Mouse (Mus musculus): ENCODE data around the gene Dock6.
A peak's percentile ranks its signal among the peaks of the same experiment; 100 is the strongest.
"Not testable (repeated sequence)": the region's sequence is repeated elsewhere in the genome, so short reads cannot be mapped to it uniquely, and the experiment has no call there.

Gene Dock6

DNA sequence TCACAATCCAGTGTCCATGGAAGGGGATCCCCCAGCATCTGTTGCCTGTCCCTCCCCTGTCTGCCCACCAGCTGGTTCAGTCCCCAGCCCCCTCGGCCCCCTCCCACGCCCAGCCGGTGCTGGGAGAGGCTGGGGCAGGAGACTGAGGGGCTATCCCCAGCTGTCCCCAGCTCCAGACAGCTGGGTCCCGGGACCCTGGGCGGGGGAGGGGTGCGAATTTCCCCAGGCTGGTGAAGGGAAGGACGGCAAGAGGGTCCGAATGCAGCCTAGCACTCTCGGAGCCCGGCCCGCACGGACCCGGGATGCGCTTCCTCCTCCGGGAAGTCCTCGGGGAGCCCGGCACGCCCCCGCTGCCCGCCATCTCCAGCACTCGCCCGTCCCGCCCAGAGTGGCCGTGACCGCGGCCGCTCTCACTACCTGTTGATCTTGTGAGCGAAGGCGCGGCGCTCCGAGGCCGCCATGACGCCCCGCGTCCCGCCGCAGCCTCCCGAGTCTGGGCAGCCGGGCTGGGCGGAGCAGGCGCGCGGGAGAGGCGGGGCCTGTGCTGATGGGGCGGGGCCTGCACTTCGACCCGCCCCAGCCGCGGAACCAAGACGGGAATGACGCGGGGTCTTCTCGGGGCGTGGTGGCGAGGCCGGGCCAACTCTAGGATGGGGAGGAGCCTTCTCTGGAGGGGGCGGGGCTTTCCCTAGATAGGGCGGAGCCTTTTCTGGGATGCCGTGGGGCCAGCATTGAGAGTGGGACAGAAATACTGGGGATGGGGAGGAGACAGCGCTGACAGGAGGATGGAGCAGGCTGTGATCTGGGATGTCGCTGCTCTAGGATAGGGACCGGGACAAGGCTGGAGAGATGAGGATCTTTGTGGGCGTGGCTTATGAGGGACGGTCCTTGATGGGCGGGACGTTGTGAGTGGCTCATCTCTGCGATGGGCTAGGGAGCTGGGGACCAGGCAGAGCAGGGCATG, at the start of gene Dock6:
Dock6 (minus strand) TSS at position 508 of the 964 bp plus-strand sequence.
- DNase-seq (ENCODE audit: low spot score), result peak; percentile 62

DNA sequence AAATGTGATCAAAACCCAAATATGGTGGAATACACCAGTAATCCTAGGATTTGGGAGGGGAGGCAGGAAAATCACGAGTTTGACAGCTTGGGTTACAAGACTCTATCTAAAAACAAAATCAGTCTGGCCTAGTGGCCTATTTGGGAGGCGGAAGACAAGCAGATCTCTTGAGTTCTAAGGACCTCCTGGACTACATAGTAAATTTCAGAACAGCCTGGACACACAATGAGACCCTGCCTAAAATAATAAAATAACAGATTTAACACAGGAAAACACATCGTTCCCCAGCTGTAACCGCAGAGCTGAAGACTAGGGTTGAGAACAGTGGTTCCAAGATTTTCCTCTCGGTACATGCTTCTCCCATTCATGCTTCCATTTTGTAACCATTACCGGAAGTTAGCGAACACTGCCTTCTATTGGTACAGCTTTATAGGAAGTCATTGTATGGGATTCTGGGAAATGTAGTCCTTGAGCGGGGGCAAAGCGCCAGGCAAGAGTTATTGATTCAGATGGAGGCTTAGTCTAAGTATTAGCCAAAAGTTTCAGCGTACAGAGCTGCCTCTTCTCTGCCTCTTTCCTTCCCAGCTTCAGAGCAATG, 48.9 kb upstream of the Dock6 start:
- peak; percentile 10 for DNase-seq (ENCODE audit: low spot score)

DNA sequence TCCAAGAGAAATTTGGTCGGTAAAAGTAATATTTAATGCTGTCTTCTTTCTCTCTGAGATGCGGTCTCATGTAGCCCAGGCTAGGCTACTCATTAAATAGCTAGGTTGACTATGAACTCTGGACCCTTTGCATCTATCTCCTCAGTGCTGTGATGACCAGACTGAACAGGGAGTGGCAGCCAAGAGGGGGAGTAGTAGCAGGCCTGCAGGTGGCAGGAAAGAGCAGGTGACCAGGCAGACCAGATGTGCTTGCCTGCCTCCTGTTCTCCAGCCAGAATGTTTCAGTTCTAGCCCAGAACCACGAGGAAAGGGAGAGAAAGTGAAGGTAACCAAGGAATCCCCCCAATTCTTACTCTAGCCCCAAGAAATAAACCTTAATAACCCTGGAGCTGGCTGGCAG, 36.8 kb upstream of the Dock6 start:
- DNase-seq (ENCODE audit: low spot score), result no peak

DNA sequence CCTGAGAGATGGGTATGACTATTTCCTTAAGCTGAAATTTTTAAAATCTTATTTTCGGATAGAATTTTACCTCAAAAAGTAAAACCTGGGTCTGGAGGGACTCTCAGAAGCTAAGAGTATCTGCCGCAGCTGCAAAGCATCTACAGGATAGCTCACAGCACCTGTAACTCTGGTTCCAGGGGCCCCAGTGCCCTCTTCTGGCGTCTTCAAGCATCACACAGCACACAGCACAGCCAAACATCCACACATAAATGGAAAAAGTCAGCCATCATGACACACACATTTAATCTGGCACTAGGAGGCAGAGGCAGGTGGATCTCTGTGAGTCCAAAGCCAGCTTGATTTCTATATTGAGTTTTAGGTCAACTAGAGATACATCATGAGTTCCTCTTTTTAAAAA, 24.2 kb upstream of the Dock6 start:
- DNase-seq (ENCODE audit: low spot score), result no peak

DNA sequence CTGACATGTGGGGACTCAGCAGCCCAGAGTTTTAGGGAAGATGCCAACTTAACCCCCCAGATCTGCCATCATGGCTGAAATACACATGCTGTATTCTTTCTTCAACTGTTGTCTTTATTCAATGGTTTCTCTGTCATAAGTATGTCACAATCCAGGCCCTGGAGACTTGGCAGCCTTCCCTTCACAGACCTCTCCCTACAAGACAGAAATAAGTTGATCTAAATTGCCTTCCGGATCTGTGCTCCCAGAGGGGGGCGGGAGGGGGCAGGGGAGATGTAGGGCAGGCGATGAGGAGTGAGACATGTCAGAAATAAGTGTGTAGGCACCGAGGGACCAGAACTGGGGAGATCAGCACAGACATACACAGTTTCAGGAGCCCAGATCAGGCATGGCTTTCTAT, 19.8 kb upstream of the Dock6 start:
- DNase-seq (ENCODE audit: low spot score), result no peak

DNA sequence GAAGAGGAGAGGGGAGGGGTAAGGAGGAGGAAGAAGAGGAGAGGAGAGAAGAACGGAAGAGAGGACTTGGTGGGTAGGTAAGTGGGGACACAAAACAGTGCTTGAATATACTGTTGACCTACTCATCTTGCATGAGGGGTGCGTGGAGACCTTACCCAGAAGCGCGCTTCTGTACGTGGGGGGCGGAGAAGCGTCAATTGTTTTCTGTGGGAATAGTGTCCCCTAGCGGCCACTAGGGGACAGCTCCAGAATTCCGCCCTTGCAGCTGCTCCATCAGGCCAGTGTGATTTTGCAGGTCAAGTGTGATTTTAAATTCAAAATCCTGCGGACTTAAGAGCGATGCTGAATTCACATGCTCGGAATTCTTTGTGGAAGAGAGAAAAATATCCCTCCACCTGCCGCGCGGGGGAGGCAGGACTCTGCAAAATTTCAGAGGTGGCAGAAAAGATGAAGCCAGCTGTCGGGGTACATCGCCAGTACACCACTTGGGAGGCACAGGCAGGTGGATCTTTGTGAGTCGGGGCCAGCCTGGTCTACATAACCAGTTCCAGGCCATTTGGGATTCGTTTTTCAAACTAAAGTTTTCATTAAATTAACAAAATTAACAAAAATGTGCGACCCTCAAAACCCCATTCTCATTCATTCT, 18.6 kb upstream of the Dock6 start:
- no peak for DNase-seq (ENCODE audit: low spot score)

DNA sequence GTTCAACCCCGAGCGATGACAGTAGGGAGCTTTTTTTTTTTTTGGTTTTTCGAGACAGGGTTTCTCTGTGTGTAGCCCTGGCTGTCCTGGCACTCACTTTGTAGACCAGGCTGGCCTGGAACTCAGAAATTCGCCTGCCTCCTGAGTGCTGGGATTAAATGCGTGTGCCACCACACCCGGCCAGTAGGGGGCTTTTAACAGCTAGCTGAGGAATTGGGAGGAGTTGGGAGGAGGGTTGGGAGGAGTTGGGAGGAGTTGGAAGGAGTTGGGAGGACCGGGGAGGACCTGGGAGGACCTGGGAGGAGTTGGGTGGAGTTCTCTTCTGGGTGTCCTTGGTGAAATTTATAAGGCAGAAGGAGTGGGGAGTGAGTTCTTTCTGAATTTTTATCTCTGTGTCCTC, 16.9 kb upstream of the Dock6 start:
- not testable (repeated sequence) for DNase-seq (ENCODE audit: low spot score)

DNA sequence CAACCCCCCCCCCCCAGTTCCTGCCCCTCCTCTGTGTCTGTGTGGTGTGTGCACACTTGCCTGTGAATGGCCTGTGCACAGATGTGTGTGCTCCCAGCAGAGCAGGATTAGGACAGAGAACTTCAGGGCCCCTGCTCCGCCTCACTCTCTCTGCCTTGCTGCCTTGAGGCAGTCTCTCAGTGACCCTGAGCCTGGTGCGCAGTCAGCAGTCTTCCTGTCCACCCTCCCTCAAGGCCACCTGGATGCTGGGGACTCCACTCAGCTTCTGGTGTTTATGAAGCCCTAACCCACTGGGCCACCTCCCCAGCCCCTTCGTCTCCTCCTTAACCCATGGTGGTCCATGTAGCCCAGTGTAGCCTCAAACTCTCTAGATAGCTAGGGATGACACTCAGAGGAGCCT, 15.3 kb upstream of the Dock6 start:
- no peak for DNase-seq (ENCODE audit: low spot score)

DNA sequence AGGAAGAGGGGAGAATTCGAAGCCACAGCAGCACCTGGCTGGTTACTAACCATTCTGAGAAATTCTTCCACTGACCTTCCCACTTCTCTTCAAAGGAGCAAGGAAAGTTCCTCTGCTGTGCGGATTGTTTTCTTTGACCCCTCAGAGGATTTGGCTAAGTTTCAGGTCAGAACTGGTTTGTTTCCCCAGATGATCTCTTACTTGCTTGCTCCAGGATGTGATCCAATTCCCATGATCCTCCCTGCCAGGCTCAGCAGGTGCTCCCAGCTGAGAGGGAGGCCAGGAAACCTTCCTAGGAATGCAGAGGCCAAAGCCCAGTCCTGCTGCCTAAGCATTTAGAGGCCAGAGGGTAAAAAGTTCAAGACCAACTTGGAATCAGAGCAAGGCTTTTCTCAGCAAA, 14.2 kb upstream of the Dock6 start:
- DNase-seq (ENCODE audit: low spot score), result no peak

DNA sequence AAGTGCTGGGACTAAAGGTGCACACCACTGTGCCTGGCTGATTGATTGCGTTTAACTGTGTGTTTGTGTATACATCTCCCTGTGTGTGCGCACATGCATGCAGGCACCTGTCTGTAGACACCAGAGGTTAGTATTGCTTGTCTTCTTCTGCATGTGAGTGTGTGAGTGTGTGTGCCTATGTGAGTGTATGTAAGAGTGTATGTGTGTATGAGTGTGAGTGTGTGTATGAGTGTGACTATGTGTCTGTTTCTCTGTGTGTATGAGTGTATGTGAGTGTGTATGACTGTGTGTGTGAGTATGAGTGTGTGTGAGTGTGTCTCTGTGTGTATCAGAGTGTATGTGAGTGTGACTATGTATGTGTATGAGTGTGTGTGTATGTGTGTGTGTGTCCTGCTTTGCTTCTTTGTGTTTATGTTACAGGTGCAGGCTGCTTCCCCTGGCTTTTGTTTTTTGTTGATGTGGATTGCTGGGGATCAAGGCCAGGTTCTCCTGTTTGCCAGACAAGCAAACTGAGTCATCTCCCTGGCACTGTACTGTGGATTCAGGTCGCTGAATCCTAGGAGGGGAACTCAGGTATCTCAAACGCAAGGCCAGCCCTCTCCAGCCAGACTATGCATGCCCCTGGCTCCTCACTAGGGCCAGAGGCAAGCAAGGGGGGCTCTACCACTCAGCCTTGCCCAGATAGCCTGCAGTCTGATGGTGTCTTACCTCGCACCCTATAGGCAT, 13.4 kb upstream of the Dock6 start:
- no peak for DNase-seq (ENCODE audit: low spot score)

DNA sequence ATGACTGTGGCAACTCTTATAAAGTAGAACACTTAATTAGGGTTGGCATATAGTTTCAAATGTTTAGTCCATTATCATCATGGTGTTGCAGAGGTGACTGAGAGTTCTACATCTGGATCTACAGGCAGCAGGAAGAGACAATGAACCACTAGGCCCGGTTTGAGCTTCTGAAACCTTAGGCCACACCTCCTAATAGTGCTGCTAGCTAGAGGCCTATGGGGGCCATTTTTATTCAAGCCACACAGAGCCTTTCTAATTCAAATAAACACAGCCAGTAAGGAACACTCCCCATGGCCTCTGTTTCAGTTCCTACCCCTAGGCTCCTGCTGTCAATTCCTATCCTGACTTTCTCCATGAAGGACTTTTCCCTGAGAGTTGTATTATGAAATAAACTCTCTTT, 9.7 kb upstream of the Dock6 start:
- no peak for DNase-seq (ENCODE audit: low spot score)

DNA sequence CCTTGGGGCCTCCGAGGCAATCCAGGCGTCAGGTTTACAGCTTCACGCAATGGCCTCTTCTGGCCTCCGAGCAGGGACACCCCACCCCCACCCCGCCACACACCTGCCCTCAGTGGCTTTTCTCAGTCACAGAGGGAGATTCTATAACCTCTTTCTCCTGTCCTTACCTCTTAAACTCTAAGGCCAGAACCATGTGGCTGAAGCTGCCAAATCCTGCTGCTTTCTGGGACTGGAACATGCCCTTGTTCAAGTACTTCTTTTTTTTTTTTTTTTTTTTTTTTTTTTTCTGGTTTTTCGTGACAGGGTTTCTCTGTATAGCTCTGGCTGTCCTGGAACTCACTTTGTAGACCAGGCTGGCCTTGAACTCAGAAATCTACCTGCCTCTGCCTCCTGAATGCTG, 7.9 kb upstream of the Dock6 start:
- not testable (repeated sequence) for DNase-seq (ENCODE audit: low spot score)

DNA sequence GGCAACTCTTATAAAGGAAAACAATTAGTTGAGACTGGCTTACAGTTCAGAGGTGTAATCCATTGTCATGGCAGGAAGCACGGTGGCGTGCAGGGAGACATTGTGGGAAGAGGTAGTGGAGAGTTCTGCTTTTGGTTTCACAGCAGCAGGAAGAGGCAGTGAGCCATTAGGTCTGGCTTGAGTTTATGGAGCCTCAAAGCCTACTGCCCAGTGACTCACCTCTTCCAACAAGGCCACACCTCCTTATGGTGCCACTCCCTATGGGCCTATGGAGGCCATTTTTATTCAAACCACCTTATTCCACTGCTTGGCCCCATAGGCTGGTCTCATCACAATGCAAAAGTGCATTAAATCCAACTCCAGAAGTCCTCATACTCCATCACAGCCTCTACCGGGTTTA, 7.2 kb upstream of the Dock6 start:
- DNase-seq (ENCODE audit: low spot score), result no peak

DNA sequence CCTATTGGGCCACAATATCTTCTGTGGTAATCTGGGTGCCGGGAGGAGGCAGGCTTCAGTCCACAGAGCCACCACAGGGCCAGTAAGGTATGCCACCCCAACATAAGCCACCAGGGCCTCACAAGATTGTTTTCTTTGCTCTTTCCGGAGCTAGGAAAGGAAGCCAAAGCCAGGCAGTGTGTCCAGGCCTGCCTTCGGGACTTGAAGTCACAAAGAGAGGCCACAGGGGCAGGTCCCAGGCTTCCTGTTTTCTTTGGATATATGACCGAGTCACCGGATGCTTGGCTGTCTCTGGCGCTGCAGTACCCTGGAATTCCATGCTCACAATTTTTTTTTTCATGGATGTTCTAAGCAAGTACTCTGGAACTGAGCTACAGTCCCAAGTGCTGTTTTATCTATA, 5.6 kb upstream of the Dock6 start:
- no peak for DNase-seq (ENCODE audit: low spot score)

DNA sequence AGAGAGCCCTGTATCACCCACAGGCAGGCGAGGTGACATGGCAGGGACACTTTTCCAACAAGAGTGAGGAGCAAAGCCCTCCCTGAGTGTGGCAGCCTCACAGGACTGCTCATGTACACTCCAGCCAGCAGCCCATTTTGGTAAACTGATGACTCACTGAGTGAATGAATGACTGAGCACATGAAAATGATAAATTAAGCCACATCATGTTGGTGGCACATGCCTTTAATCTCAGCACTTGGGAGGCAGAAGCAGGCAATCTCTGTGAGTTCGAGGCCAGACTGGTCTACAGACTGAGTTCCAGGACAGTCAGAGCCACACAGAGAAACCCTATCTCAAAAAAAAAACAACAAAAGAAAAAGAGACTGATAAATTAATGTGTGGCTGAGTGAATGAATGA, 5.1 kb upstream of the Dock6 start:
- DNase-seq (ENCODE audit: low spot score), result no peak

DNA sequence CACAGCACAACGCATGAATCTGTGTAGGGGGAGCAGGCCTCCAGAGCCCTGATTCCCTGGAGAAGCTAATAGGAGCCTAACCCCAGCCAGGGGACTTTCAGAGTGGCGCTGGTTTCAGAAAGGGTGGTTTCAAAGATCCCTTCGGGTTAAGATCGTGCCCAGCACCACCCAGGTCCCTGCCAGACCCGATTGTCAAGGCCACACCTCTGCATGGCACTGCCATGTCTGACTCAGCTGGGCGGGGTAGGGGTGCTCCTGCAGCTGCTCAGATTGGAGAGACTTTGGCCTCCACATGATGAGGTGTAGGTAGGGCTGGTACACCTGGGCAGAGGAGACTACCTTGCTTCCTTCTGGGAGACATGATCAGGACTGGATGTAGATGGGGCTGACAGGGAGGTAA, 2.5 kb upstream of the Dock6 start:
- DNase-seq (ENCODE audit: low spot score), result no peak

DNA sequence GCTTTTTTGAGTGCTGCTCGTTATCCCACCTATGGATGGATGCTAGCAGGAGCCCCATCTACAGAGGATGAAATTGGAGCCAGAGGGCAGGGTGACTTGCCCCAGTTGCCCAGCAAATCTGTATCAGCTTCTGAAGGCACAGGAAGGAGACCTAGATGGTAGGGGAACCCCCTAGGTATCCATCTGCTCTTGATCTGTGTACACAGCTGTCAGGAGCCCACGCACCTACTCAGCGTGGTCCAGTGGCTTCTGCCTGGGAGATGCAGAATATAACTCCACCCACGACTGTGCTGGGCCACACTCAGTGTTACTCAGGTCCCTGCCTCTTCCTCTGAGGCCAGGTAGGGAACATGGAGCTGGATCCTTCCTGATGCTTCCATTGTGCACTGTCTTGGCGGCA, 1.5 kb upstream of the Dock6 start:
- no peak for DNase-seq (ENCODE audit: low spot score)

DNA sequence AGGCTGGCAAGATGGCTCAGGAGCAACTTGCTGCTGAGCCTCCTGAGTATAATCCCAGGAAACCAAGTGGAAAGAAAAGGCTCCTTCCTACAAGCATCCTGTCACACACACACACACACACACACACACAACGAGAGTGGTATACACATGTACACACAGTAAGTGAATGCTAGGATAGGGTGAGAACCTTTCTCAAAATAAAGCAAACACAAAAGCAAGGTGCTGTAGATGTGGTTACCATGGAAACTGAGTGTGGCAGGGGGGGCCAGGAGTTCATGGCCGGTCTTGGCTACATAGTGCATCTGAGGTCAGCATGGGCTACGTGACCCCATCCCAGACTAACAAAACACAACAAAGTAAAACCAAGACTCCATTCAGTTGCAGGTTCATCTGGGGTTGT, 1.4 kb downstream of the Dock6 start:
- no peak for DNase-seq (ENCODE audit: low spot score)

DNA sequence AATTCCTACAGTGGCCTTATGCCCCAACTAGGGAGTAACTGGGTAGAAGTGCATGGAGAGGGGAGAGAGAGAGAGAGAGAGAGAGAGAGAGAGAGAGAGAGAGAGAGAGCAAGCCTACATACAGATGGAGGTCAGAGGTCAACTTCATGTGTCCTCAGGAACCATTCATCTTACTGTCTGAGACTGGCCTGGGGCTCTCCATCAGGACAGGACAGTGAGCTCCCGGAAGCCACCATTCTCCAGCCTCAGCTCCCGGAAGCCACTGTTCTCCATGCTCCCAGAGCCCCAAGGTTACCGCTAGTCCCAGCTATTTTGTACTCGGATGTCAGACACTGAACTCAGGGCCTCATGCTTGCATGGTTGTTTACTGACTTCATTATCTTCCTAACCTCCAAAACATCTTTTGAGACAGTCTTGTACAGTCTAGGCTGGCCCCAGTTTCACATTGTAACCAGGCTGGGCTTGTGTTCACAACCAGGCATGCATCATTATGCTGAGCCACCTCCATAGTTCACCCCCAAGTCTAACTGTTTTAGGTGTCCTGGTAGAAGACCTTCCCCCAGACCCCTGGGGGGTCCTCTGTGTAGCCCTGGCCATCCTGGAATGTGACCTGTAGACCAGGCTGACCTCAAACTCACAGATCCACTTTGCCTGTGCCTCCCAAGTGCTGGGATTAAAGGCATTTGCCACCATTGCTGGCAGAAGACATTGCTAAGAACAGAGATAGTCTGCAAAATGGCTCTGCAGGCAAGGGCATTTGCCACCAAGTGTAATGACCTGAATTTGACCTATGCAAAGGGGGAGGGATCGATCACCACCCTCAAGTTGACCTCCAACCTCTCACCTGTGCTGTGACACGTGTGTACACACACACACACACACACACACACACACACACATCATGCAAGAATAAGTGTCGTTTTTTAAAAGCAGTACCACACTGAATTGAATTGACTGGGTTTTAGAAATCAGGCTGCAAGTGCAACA, 2.5 kb downstream of the Dock6 start:
- DNase-seq (ENCODE audit: low spot score), result no peak

DNA sequence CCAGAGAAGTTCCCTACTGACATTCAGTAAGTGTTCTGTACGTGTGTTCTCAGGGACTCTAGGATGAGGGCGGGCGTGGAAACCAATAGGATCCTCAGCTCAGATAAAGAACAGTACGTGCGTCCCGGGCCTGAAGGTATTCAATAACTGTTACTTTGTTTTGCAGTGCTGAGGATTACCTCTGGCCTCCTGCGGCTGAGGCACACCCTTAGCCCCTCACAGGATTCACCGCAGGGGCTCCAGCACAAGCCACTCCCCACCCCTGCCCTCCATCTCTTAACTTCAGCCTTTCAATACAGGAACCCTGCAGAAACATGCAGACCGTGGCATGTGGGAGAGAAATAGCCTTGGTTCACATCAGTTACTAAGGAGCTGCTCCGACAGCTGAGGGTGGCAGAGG, 4.5 kb downstream of the Dock6 start:
- DNase-seq (ENCODE audit: low spot score), result no peak

DNA sequence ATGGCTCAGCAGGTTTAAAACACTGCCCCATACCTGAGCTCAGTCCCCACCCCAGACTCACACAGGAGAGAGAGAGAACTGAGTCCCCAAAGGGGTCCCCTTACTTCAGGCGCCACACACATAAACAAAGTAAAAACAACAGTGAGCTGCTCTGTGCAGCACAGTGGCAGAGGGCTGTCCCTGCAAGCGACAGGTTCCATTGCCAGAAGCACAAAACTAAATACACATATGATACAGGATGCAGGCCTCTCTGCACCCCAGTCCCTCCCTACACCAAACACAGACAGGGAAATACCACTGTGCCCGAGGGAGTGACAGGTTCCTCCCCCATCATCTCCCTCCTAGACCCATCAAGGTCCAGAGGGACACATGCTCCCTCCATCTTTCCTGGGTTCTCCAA, 5.0 kb downstream of the Dock6 start:
- DNase-seq (ENCODE audit: low spot score), result no peak

All from spleen, adult 12 weeks (tissue).